Mouse (Mus musculus) embryonic fibroblast, embryonic 13.5 days (primary cell): ENCODE results near the gene Ltc4s. TPM values are rescaled to one million over a fixed set of nuclear protein-coding genes. Genes with fewer than 3 reads are reported as not detected.

Experiments
- H3K27ac ChIP-seq: 2 replicates; pipeline ENCODE4 v1.5.1; 2012; ENCODE audit warnings: low read length, control low read depth, inconsistent platforms; ENCODE audit not compliant: insufficient read depth
- H3K4me1 ChIP-seq: 2 replicates; pipeline ENCODE4 v1.6.1; 2011; ENCODE audit warnings: low read length; ENCODE audit not compliant: control insufficient read depth, insufficient read depth
- H3K4me3 ChIP-seq: 2 replicates; pipeline ENCODE4 v1.5.1; 2011; ENCODE audit warnings: mild to moderate bottlenecking, control low read depth, low read length; ENCODE audit not compliant: insufficient read depth
- CTCF ChIP-seq: IDR thresholded peaks from 2 replicates; pipeline ENCODE4 v1.5.1; 2011; ENCODE audit warnings: mild to moderate bottlenecking, control low read depth, low read length, moderate library complexity, borderline replicate concordance; ENCODE audit not compliant: insufficient read depth
- POLR2A ChIP-seq: IDR thresholded peaks from 2 replicates; pipeline ENCODE4 v1.6.1; 2011; ENCODE audit warnings: low read depth, mild to moderate bottlenecking, control low read depth, low read length, moderate library complexity
- polyA plus RNA-seq: library from polyadenylated mRNA; stranded (reverse); fragments of >200 nt; gene quantifications from 2 replicates; pipeline ENCODE4 v1.2.4, GENCODE M21; 2011; ENCODE audit warnings: low read depth; ENCODE audit not compliant: missing spikeins, insufficient read length

Gene Ltc4s
- polyA plus RNA-seq, 1 experiment: 0.83 TPM

DNA sequence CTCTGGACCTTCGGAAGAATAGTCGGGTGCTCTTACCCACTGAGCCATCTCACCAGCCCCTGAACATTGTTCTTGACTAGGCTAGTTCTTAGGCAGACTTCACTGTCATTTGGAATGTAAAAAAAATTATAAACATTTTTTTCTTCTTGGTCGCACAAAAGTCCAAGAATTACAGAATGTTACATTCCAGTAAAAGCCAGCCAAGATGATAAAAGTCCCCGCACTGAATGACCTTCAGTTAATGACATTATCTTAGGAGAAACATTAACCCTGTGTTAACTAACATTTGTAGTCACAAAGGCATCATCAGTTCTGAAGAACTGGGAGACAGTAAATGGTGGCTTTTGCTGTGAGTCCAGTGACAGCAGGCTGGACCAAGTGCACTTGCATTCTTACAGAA lies 48.1 kb downstream of the Ltc4s start:
- Histone ChIP-seq H3K4me1 (no peaks in the 10 kb centered on the region), H3K4me3 (no peak overlapping the region), H3K27ac (no peak overlapping the region)
- TF ChIP-seq POLR2A: no peak
- no peak for TF ChIP-seq CTCF

DNA sequence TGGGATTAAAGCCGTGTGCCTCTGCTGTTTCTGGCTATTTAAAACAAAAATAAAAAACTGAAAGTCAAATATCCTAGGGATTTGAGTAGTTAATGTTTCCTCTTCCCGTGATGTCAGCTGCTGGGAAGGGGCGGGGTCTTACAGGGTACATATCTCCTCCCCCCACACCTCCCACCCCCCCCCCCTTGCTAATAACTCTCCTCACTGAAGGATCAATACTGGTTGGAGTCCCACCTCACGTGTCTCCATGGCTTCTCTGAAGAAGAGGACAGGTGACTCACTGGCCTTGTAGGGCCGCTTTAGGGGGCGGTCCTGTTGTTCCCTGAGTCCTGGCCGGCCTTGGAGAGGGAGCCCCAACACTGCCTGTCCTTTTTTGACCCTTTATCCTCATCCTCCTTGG lies 49.7 kb downstream of the Ltc4s start:
- Histone ChIP-seq H3K27ac (no peak overlapping the region), H3K4me3 (no peak overlapping the region), H3K4me1 (no peaks in the 10 kb centered on the region)
- TF ChIP-seq POLR2A (no peak), CTCF (no peak)

Other genes starting within 250 kb of the Ltc4s start
- gene Rnf130, start 213.3 kb downstream of the Ltc4s start, polyA plus RNA-seq: 28.5 and 31.9 TPM in 2 replicates
- gene Tbc1d9b, start 107.2 kb downstream of the Ltc4s start, polyA plus RNA-seq: 72.3 and 76.8 TPM in 2 replicates
- gene Mrnip, start 64.2 kb downstream of the Ltc4s start, polyA plus RNA-seq: 2.9 and 3.7 TPM in 2 replicates
- gene Sqstm1, start 27.8 kb downstream of the Ltc4s start, polyA plus RNA-seq: 332 and 376 TPM in 2 replicates
- gene Mgat4b, start 27.7 kb downstream of the Ltc4s start, polyA plus RNA-seq: 35.1 and 41.8 TPM in 2 replicates
- 28.9 and 37.3 TPM in 2 replicates for gene Maml1, start 53.7 kb upstream of the Ltc4s start, polyA plus RNA-seq
- 735 and 759 TPM in 2 replicates for gene Canx, start 87.1 kb upstream of the Ltc4s start, polyA plus RNA-seq
- gene Cby3, start 115.8 kb upstream of the Ltc4s start, polyA plus RNA-seq: not detected in 2 replicates
- 465 and 590 TPM in 2 replicates for gene Hnrnph1, start 138.4 kb upstream of the Ltc4s start, polyA plus RNA-seq
- 19.3 and 19.8 TPM in 2 replicates for gene Rufy1, start 192.5 kb upstream of the Ltc4s start, polyA plus RNA-seq